Mouse (Mus musculus): Measurements from ENCODE around the gene Was. TPM values are rescaled to one million over a fixed set of nuclear protein-coding genes. Genes with fewer than 3 reads are reported as not detected.
A peak's percentile ranks its signal among the peaks of the same experiment; 100 is the strongest.
"Not testable (repeated sequence)": the region's sequence is repeated elsewhere in the genome, so short reads cannot be mapped to it uniquely, and the experiment has no call there.

Gene Was
- polyA plus RNA-seq, 1 experiment: 0.20 TPM

DNA sequence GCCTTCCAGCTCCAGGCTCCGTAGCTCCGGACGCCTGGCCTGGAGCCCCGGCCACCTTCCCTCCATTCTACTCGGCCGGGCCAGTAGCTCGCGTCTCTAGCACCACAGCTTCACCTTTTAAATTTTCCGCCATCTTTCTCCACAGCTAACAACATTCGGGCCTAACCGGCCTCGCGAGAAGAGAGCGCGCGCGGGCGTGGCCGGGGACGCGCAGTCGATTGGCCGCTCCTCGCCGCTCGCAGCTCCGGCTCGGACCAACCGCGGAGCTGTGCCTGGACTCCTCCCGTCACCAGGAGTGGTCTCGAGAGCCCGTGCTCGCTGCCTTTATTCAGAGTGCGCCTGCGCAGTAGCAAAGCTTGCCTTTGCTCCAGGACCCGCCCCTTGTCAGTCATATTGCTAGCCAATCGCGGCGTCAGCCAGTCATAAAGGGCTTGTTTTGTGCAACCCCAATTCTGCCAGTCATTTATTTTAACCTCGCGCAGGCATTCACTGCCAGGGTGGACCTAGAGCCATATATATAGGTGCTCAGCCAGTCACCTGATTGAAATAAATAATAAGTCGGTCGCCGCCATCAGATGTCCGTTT, 15.8 kb downstream of the Was start, which contains the start of gene Suv39h1:
Suv39h1 (minus strand) TSS at position 331 of the 585 bp plus-strand sequence.
- TF ChIP-seq CTCF (IDR thresholded peaks at IDR 0.05; ENCODE audit: control insufficient read depth, insufficient read depth, insufficient replicate concordance, low read depth, low read length) (no peak), POLR2A (IDR thresholded peaks at IDR 0.05; ENCODE audit: control insufficient read depth, low read depth, low read length) (peak; percentile 69; the same call in 1 of the 2 replicates)

DNA sequence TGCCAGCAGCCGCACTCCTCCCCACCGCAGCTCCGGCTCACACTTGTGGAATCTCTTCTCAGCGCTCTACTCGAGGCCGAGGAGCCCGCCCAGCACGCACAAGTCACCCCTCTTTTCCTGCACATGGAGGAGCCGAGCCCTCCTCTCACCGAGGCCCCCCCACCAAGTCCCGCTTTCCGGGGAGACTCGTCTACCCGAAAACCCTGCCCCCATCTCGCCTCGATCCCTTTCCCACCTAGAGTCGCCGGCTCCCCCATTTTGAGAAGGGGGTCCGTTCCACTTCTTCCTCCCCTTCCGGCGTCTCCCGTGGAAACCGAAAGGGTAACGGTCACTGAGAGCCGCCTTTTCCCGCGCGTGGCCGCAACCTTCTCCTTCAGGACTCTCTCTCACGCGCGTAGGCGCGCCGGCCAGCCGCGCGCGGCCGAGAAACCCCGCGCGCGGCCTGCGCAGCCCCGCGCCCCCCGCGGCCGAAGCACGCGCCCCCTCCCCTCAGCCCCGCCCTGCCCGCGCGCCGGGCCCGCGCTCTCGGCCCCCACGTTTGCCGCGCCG, 16.3 kb downstream of the Was start:
- TF ChIP-seq POLR2A (IDR thresholded peaks at IDR 0.05; ENCODE audit: control insufficient read depth, low read depth, low read length): no peak
- no peak for TF ChIP-seq CTCF (IDR thresholded peaks at IDR 0.05; ENCODE audit: control insufficient read depth, insufficient read depth, insufficient replicate concordance, low read depth, low read length)
- Histone ChIP-seq H3K36me3 (ENCODE audit: control insufficient read depth, insufficient read depth, low read length) (no peaks in the 10 kb centered on the region), H3K27me3 (ENCODE audit: control insufficient read depth, insufficient read depth, low read length) (no peaks in the 10 kb centered on the region), H3K27ac (ENCODE audit: control insufficient read depth, insufficient read depth, low read depth, low read length) (peak overlapping the region; percentile 96), H3K4me1 (ENCODE audit: control insufficient read depth, insufficient read depth, low read length) (peaks cover 7% of the 10 kb centered on the region), H3K4me3 (ENCODE audit: control insufficient read depth, low read depth, low read length) (peak overlapping the region; percentile 94)

More for the DNA sequence above, 15.8 kb downstream of the Was start, which contains the start of gene Suv39h1:
- no peaks in the 10 kb centered on the region for H3K36me3 ChIP-seq (ENCODE audit: control insufficient read depth, insufficient read depth, low read length)
- peaks cover 7% of the 10 kb centered on the region for H3K4me1 ChIP-seq (ENCODE audit: control insufficient read depth, insufficient read depth, low read length)
- H3K27ac ChIP-seq (ENCODE audit: control insufficient read depth, insufficient read depth, low read depth, low read length): peak within 1 kb of the TSS; percentile 96
- peak within 1 kb of the TSS; percentile 94 for H3K4me3 ChIP-seq (ENCODE audit: control insufficient read depth, low read depth, low read length)
- no peaks in the 10 kb centered on the region for H3K27me3 ChIP-seq (ENCODE audit: control insufficient read depth, insufficient read depth, low read length)

DNA sequence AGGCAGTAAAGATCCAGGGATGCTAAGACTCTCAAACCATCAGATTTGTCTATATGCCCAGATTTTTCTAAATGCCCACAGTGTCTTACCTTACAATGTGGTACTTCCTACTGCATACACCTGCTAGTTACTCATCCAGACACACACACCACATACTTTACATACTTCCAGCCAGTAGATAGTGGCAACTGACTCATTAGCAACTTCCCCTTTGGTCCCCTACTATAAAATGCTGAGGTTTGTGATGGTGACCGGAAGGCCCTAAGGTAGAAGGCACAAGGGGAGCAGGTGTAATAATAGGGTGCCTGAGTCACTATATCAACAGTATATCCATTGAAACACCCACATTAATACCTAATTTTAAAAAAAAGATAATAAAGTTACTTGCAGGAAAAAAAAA, 21.1 kb downstream of the Was start:
- H3K4me3 ChIP-seq (ENCODE audit: control insufficient read depth, low read depth, low read length): no peak overlapping the region
- H3K27ac ChIP-seq (ENCODE audit: control insufficient read depth, insufficient read depth, low read depth, low read length): no peak overlapping the region
- TF ChIP-seq POLR2A (IDR thresholded peaks at IDR 0.05; ENCODE audit: control insufficient read depth, low read depth, low read length) (no peak), CTCF (IDR thresholded peaks at IDR 0.05; ENCODE audit: control insufficient read depth, insufficient read depth, insufficient replicate concordance, low read depth, low read length) (no peak)
- no peaks in the 10 kb centered on the region for H3K27me3 ChIP-seq (ENCODE audit: control insufficient read depth, insufficient read depth, low read length)
- H3K36me3 ChIP-seq (ENCODE audit: control insufficient read depth, insufficient read depth, low read length): no peaks in the 10 kb centered on the region
- peaks cover 4% of the 10 kb centered on the region; the same call in 1 of the 2 replicates for H3K4me1 ChIP-seq (ENCODE audit: control insufficient read depth, insufficient read depth, low read length)

DNA sequence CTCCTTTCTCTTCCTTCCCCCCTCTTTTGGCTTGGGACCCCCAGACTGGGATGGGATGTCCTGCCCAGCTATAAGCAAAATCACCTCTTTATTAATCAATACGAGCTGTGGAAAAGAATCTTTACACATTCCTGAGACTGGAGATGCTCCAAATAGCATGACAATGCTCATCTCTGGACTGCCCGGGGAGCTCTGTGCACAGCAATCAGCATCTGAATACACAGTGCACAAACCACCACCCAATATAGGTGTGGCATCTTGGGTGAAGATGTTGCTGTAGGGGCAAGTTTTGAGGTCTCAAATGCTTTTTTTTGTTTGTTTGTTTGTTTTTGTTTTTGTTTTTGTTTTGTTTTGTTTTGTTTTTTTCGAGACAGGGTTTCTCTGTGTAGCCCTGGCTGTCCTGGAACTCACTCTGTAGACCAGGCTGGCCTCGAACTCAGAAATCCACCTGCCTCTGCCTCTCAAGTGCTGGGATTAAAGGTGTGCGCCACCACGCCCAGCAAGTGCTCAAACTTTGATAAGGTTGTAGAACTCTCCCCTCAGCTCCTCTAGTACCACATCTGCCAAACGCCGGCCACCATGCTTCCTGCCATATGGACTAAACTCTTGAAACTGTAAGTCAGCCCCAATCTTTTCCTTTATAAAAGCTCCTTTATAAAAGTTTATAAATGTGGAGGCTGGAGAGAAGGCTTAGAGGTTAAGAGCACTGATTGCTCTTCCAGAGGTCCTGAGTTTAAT, 39.1 kb downstream of the Was start:
- H3K27ac ChIP-seq (ENCODE audit: control insufficient read depth, insufficient read depth, low read depth, low read length); H3K36me3 ChIP-seq (ENCODE audit: control insufficient read depth, insufficient read depth, low read length); H3K4me1 ChIP-seq (ENCODE audit: control insufficient read depth, insufficient read depth, low read length); H3K27me3 ChIP-seq (ENCODE audit: control insufficient read depth, insufficient read depth, low read length); H3K4me3 ChIP-seq (ENCODE audit: control insufficient read depth, low read depth, low read length): not testable (repeated sequence)

DNA sequence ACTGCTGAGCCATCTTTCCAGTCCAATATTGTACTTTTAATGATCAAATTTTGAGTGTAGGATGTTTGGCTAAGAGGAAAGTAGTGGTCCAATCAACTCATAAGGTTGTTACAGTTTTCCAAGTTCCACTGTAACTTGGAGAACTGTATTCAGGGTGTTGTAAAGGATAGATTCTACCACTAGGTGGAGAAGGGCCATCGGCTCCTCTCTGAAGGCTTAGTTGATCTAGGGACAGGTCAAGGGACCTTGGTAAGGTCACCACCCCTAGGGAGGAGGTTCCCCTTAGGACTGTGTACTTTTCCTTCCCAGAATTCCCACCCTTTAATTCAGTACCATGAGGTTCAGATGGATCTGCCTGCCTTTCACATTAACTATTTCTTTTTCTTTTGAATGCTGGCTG, 57.3 kb downstream of the Was start:
- Histone ChIP-seq H3K4me1 (ENCODE audit: control insufficient read depth, insufficient read depth, low read length) (no peaks in the 10 kb centered on the region), H3K36me3 (ENCODE audit: control insufficient read depth, insufficient read depth, low read length) (no peaks in the 10 kb centered on the region), H3K27ac (ENCODE audit: control insufficient read depth, insufficient read depth, low read depth, low read length) (no peak overlapping the region), H3K4me3 (ENCODE audit: control insufficient read depth, low read depth, low read length) (no peak overlapping the region), H3K27me3 (ENCODE audit: control insufficient read depth, insufficient read depth, low read length) (no peaks in the 10 kb centered on the region)
- TF ChIP-seq POLR2A (IDR thresholded peaks at IDR 0.05; ENCODE audit: control insufficient read depth, low read depth, low read length): no peak

Other genes starting within 250 kb of the Was start
- 7.0 and 8.2 TPM in 2 replicates for gene Otud5, start 249.1 kb downstream of the Was start, polyA plus RNA-seq (2012; rRNA removed)
- 4.5 and 4.6 TPM in 2 replicates for gene Pim2, start 212.2 kb downstream of the Was start, polyA plus RNA-seq (2012; rRNA removed)
- 19.8 and 22.3 TPM in 2 replicates for gene Slc35a2, start 206.5 kb downstream of the Was start, polyA plus RNA-seq (2012; rRNA removed)
- gene Pqbp1, start 191.2 kb downstream of the Was start, polyA plus RNA-seq (2012; rRNA removed): 6.9 and 7.2 TPM in 2 replicates
- 19.0 and 21.0 TPM in 2 replicates for gene Timm17b, start 191.1 kb downstream of the Was start, polyA plus RNA-seq (2012; rRNA removed)
- gene Gm10491, start 182.7 kb downstream of the Was start, polyA plus RNA-seq (2012; rRNA removed): not detected in 2 replicates
- not detected in 2 replicates for gene Gm10490, start 181.0 kb downstream of the Was start, polyA plus RNA-seq (2012; rRNA removed)
- 8.2 and 10.0 TPM in 2 replicates for gene Pcsk1n, start 170.7 kb downstream of the Was start, polyA plus RNA-seq (2012; rRNA removed)
- 0.32 and 0.41 TPM in 2 replicates for gene Eras, start 161.9 kb downstream of the Was start, polyA plus RNA-seq (2012; rRNA removed)
- 63.1 and 65.4 TPM in 2 replicates for gene Hdac6, start 142.6 kb downstream of the Was start, polyA plus RNA-seq (2012; rRNA removed)
- gene Gata1, start 112.4 kb downstream of the Was start, polyA plus RNA-seq (2012; rRNA removed): 16.8 and 22.1 TPM in 2 replicates
- gene Glod5, start 72.0 kb downstream of the Was start, polyA plus RNA-seq (2012; rRNA removed): not detected in 2 replicates
- gene Suv39h1, start 15.7 kb downstream of the Was start, polyA plus RNA-seq (2012; rRNA removed): 8.1 and 10.0 TPM in 2 replicates
- gene Wdr13, start 42.4 kb upstream of the Was start, polyA plus RNA-seq (2012; rRNA removed): 70.5 and 78.2 TPM in 2 replicates
- gene Rbm3, start 55.4 kb upstream of the Was start, polyA plus RNA-seq (2012; rRNA removed): 18.4 and 19.6 TPM in 2 replicates
- 16.7 and 18.2 TPM in 2 replicates for gene Tbc1d25, start 85.7 kb upstream of the Was start, polyA plus RNA-seq (2012; rRNA removed)
- 15.2 and 20.9 TPM in 2 replicates for gene Ebp, start 103.0 kb upstream of the Was start, polyA plus RNA-seq (2012; rRNA removed)
- gene Porcn, start 116.0 kb upstream of the Was start, polyA plus RNA-seq (2012; rRNA removed): 14.0 and 20.0 TPM in 2 replicates
- gene Ftsj1, start 161.9 kb upstream of the Was start, polyA plus RNA-seq (2012; rRNA removed): 4.9 and 5.5 TPM in 2 replicates
- gene Slc38a5, start 180.6 kb upstream of the Was start, polyA plus RNA-seq (2012; rRNA removed): 19.9 and 34.6 TPM in 2 replicates
- 0.17 TPM in 1 of 2 replicates, not detected in the other for gene Ssxb10, start 236.9 kb upstream of the Was start, polyA plus RNA-seq (2012; rRNA removed)

Measured in testis, adult 2 months (tissue).